Mouse (Mus musculus) testis, adult 2 months (tissue): Measurements from ENCODE around the gene Myadml2. TPM values are rescaled to one million over a fixed set of nuclear protein-coding genes. Genes with fewer than 3 reads are reported as not detected.

Experiments
- H3K27ac ChIP-seq: fragments of 200-500 bp; 2 replicates; pipeline ENCODE4 v1.5.1; 2012; ENCODE audit warnings: low read depth, low read length; ENCODE audit not compliant: control insufficient read depth, insufficient read depth
- H3K27me3 ChIP-seq: fragments of 200-500 bp; 2 replicates; pipeline ENCODE4 v1.6.1; 2012; ENCODE audit warnings: mild to moderate bottlenecking, low read length, moderate library complexity; ENCODE audit not compliant: control insufficient read depth, insufficient read depth
- H3K36me3 ChIP-seq: fragments of 200-500 bp; 2 replicates; pipeline ENCODE4 v1.6.1; 2012; ENCODE audit warnings: mild to moderate bottlenecking, low read length; ENCODE audit not compliant: control insufficient read depth, insufficient read depth
- H3K4me1 ChIP-seq: fragments of 200-500 bp; 2 replicates; pipeline ENCODE4 v1.6.1; 2012; ENCODE audit warnings: low read length; ENCODE audit not compliant: control insufficient read depth, insufficient read depth
- H3K4me3 ChIP-seq: fragments of 200-500 bp; 2 replicates; pipeline ENCODE4 v1.5.1; 2012; ENCODE audit warnings: low read depth, mild to moderate bottlenecking, low read length, moderate library complexity, mixed read lengths; ENCODE audit not compliant: control insufficient read depth
- CTCF ChIP-seq: fragments of 200-500 bp; IDR thresholded peaks from 2 replicates; pipeline ENCODE4 v1.5.1; 2012; ENCODE audit warnings: low read depth, mild to moderate bottlenecking, inconsistent platforms, low read length, moderate library complexity; ENCODE audit not compliant: control insufficient read depth, insufficient read depth, insufficient replicate concordance
- POLR2A ChIP-seq: fragments of 200-500 bp; IDR thresholded peaks from 2 replicates; pipeline ENCODE4 v1.6.1; 2012; ENCODE audit warnings: low read depth, mild to moderate bottlenecking, inconsistent platforms, low read length, moderate library complexity; ENCODE audit not compliant: control insufficient read depth
- polyA plus RNA-seq: library from polyadenylated mRNA; depleted of rRNA; stranded (reverse); fragments of >200 nt; gene quantifications from 2 replicates; pipeline ENCODE4 v1.2.3, GENCODE M21; 2012; rRNA removed

Gene Myadml2
- polyA plus RNA-seq, 1 experiment, result not detected

DNA sequence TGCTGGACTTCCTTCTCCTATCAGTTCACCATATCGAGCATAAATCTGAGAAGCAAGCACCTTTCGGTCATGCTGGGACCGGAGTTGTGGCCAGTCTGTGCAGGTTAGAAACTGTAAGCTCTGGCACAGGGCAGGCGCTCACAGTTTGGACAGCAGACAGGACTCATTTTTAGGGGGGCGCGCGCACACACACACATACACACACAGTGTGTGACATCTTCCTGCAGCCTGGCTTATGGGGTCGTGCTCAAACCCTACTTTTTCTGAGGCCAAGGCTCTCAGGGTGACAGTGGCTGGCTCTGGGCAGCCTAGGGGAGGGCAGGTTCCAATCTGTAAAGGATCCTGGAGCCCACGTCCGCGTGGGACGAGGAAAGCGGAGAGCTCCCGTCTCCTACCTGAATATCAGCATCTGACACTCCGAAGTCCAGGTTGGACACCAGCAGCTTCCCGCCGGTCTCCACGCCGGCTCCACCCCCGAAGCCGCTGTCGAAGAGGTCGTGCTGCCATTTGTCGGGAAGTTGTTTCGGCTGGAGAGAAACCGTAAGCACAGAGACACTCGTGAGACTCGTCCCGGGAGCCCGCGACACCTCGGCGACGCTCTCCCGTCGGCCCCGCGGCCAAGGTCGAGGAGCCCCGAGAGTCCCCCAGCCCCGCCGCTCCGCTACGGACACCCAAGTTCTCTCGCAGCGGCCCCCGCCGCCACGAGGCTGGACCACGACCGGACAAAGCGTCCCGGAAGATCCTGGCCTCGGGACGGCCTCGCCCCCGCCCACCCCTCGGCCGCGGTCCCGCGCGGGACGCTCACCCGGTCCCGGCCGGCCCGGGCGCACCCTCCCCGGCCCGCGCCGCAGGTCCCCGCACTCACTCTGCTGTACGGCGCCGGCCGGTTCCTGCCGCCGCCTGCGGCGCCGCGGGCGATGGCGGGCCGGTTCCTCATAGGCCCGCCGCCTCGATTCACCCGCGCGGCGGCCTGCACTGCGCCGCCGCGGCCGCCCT lies 50.4 kb downstream of the Myadml2 start:
- Histone ChIP-seq H3K4me3 (peak overlapping the region; percentile 93), H3K27me3 (no peaks in the 10 kb centered on the region), H3K27ac (peak overlapping the region; percentile 75), H3K36me3 (peaks cover 2% of the 10 kb centered on the region; the same call in 1 of the 2 replicates), H3K4me1 (peaks cover 12% of the 10 kb centered on the region)
- TF ChIP-seq CTCF, result no peak
- TF ChIP-seq POLR2A, result no peak

Other genes starting within 250 kb of the Myadml2 start
- gene Nploc4, start 210.4 kb downstream of the Myadml2 start, polyA plus RNA-seq, result 75.8 and 79.3 TPM in 2 replicates
- 0.47 and 0.51 TPM in 2 replicates for gene Tspan10, start 205.5 kb downstream of the Myadml2 start, polyA plus RNA-seq
- gene Pde6g, start 194.7 kb downstream of the Myadml2 start, polyA plus RNA-seq, result 1.5 and 1.9 TPM in 2 replicates
- 6.3 and 7.1 TPM in 2 replicates for gene Oxld1, start 190.1 kb downstream of the Myadml2 start, polyA plus RNA-seq
- 5.6 and 6.9 TPM in 2 replicates for gene Ccdc137, start 190.0 kb downstream of the Myadml2 start, polyA plus RNA-seq
- 15.8 and 20.5 TPM in 2 replicates for gene Arl16, start 180.6 kb downstream of the Myadml2 start, polyA plus RNA-seq
- 84.6 and 94.8 TPM in 2 replicates for gene Mrpl12, start 163.5 kb downstream of the Myadml2 start, polyA plus RNA-seq
- 68.3 and 75.0 TPM in 2 replicates for gene Slc25a10, start 156.3 kb downstream of the Myadml2 start, polyA plus RNA-seq
- 0.07 and 0.18 TPM in 2 replicates for gene Gcgr, start 117.5 kb downstream of the Myadml2 start, polyA plus RNA-seq
- 196 and 204 TPM in 2 replicates for gene Mcrip1, start 98.4 kb downstream of the Myadml2 start, polyA plus RNA-seq
- gene Ppp1r27, start 97.0 kb downstream of the Myadml2 start, polyA plus RNA-seq, result 31.2 and 31.6 TPM in 2 replicates
- gene P4hb, start 74.9 kb downstream of the Myadml2 start, polyA plus RNA-seq, result 46.7 and 55.1 TPM in 2 replicates
- 94.7 and 101 TPM in 2 replicates for gene Arhgdia, start 66.5 kb downstream of the Myadml2 start, polyA plus RNA-seq
- 22.8 and 23.6 TPM in 2 replicates for gene Alyref, start 49.8 kb downstream of the Myadml2 start, polyA plus RNA-seq
- gene Anapc11, start 49.7 kb downstream of the Myadml2 start, polyA plus RNA-seq, result 178 and 209 TPM in 2 replicates
- gene Npb, start 39.7 kb downstream of the Myadml2 start, polyA plus RNA-seq, result 24.6 and 26.3 TPM in 2 replicates
- 106 and 116 TPM in 2 replicates for gene Pcyt2, start 30.2 kb downstream of the Myadml2 start, polyA plus RNA-seq
- gene Sirt7, start 22.9 kb downstream of the Myadml2 start, polyA plus RNA-seq, result 22.3 and 23.9 TPM in 2 replicates
- 9.5 and 10.4 TPM in 2 replicates for gene Mafg, start 14.6 kb downstream of the Myadml2 start, polyA plus RNA-seq
- gene Pycr1, start 4.4 kb downstream of the Myadml2 start, polyA plus RNA-seq, result 0.98 and 1.5 TPM in 2 replicates
- gene Notum, start 13.0 kb upstream of the Myadml2 start, polyA plus RNA-seq, result 0.35 and 0.36 TPM in 2 replicates
- 234 and 253 TPM in 2 replicates for gene Aspscr1, start 24.8 kb upstream of the Myadml2 start, polyA plus RNA-seq
- gene Cenpx, start 65.6 kb upstream of the Myadml2 start, polyA plus RNA-seq, result 54.5 and 59.7 TPM in 2 replicates
- gene Lrrc45, start 65.8 kb upstream of the Myadml2 start, polyA plus RNA-seq, result 10.7 and 12.3 TPM in 2 replicates
- gene Rac3, start 73.3 kb upstream of the Myadml2 start, polyA plus RNA-seq, result 3.1 and 4.1 TPM in 2 replicates
- 3.7 and 5.5 TPM in 2 replicates for gene Dcxr, start 79.1 kb upstream of the Myadml2 start, polyA plus RNA-seq
- 7.7 and 9.4 TPM in 2 replicates for gene Cbr2, start 84.0 kb upstream of the Myadml2 start, polyA plus RNA-seq
- gene Hmga1b, start 114.6 kb upstream of the Myadml2 start, polyA plus RNA-seq, result 7.0 and 8.7 TPM in 2 replicates
- gene Rfng, start 136.0 kb upstream of the Myadml2 start, polyA plus RNA-seq, result 11.1 and 11.3 TPM in 2 replicates
- 233 and 245 TPM in 2 replicates for gene Gps1, start 136.1 kb upstream of the Myadml2 start, polyA plus RNA-seq
- 51.1 and 51.7 TPM in 2 replicates for gene Dus1l, start 148.2 kb upstream of the Myadml2 start, polyA plus RNA-seq
- 71.2 and 72.1 TPM in 2 replicates for gene Fasn, start 176.4 kb upstream of the Myadml2 start, polyA plus RNA-seq